Mouse (Mus musculus): ENCODE results near the gene Rpl10-ps3.

The Rpl10-ps3 gene

DNA sequence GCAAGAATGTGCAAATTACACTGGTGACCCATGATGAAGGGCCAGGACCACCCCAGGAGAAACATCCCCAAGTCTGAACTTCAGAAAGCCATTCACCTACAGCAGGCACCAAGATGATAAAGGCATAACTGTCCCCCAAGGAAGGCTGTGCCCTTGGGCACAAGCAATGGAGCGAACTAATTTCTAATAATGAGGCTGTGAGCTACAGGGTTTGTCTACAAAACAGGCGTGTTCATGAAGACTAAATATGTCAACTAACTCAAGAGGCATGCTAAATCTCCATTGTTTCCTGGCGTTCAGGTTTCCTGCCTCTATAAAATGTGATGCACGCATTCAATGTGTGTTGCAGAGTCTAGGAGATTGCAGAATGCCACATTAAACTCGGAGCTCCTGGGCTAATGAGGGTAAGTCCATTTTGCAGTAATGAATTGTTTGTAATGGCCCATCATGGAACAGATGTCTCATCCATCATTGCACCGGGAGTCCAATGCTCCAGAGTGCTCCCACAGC is 33.7 kb downstream of the Rpl10-ps3 start:
- DNase-seq (ENCODE audit: low read depth) = no peak

GRCm38 (mm10) chr9:50305666-50306402 is 38.9 kb downstream of the Rpl10-ps3 start:
- no peak for DNase-seq (ENCODE audit: low read depth)

GRCm38 (mm10) chr9:50305046-50305445 is 39.7 kb downstream of the Rpl10-ps3 start:
- peak; percentile 6 for DNase-seq (ENCODE audit: low read depth)

DNA sequence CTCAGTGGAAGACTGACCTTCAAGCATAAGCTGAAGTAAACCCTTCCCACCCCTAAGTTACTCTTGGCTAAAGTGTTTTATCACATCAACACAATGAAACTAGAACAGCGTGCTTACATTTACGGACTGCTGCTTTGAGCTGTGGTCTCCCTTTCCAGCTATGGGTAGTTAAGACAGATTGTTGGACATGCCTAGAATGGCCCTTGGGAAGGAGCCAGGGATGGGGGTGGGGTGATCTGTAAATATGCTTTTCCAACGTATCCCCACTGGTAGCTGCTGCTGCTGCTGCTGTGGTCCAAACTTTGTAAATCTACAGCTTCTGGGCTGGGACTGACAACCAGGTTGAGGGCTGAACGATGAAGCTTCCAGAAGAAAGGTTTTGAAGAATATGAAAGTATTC is 40.8 kb downstream of the Rpl10-ps3 start:
- peak; percentile 5 for DNase-seq (ENCODE audit: low read depth)

- no peak for DNase-seq (ENCODE audit: low read depth)
Observed at GRCm38 (mm10) chr9:50301722-50302121, 43.0 kb downstream of the Rpl10-ps3 start.

- DNase-seq (ENCODE audit: low read depth) = peak; percentile 5
Observed at GRCm38 (mm10) chr9:50298389-50298788, 46.4 kb downstream of the Rpl10-ps3 start.

Data from NIH3T3 (cell line).